Mouse (Mus musculus) retina, adult 2 months (tissue): ENCODE measurements around the gene Car15.

Source experiments
- DNase-seq: peaks from one replicate; pipeline ENCODE4 v3.0.0-alpha.2; 2012; ENCODE audit warnings: low read depth, low spot score

The Car15 gene

DNA sequence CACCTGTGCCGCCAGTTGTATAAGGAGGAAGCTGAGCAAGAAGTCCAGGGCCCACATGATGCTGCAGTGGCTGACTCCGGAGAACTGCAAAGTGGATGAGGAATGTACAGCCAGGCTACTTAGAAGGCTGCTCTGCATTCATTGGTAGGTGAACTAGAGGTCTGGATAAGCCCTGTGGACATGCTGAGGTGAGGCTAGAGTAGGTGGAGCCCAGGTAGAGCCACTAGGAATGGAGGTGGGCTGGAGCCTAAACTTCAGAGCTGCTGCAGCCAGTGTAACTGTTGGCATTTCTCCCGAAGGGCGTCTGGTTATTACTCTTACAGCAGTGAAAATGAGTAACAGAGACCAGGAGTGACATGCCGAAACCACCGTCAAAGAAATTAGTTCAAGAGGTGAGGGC lies at the start of gene Car15:
Car15 (minus strand) TSS at position 314 of the 400 bp plus-strand sequence.
- no peak for DNase-seq

DNA sequence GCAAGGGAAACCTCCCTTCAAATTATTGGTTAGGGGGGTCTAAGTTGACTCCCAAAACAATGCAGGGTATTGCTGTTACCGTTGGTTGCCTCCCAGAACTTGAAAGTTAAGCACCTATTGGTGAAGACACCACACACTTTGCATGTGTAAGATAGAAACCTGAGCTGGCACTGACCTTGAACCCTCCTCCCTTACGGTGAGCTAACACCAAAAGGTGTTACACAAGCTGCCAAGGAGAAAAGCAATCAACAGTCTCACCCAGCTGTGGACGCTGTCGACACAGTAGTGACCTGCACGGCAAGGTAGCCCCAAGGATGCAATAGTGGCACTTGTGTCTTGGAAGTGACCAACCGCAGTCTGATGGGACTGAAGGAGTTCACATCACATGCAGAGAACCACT lies 46.0 kb upstream of the Car15 start:
- DNase-seq, result no peak

DNA sequence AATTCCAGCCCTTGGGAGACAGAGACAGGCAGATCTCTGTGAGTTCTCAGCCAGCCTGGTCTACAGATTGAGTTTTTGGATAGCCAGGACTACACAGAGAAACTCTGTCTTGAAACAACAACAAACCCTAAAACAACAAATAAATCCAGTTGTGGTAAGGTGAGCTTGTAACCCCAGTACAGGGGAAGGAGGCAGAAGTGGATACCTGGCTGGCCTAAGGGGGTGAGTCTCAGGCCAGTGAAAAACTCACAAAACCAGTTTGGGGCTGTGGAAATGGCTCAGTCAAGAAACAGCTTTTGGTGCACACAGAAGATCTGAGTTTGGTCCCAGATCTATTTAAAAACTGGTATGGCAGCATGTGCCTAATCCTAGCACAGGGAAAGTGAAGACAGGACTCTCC lies 44.0 kb upstream of the Car15 start:
- no peak for DNase-seq

DNA sequence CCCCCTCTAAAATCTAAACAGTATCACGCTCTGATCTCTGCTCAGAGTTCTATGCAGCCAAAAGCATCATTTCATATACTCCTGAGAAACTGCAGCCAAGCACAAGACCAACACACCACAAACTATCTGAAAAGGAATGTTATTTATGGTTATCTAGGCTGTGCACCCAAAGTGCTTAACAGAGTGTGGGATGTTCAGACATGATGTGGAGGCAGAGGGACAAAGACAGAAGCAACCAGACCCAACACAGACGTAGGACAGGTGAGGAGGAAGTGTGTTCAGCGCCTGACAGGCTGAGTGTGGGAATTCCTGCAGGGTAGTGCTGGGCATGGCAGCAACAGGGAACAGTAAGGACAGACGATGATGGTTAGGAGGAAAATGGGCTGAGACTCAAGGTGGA lies 41.4 kb upstream of the Car15 start:
- no peak for DNase-seq

DNA sequence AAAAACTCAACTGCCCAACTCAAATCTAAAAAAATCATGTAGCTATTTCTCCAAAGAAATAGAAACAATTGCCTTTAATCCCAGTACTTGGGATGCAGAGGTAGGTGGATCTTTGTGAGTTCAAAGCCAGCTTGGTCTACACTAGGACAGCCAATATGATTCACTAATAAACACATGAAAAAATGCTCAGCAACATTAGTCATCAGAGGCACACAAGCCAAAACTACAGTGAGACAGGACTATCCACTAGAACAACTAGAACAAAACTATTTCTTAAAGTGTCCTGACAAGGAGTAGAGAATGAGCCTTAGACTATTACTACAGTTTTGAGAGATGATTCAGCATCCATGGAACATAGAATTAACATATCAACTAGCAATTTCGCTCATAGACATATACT lies 37.9 kb upstream of the Car15 start:
- DNase-seq, result no peak

DNA sequence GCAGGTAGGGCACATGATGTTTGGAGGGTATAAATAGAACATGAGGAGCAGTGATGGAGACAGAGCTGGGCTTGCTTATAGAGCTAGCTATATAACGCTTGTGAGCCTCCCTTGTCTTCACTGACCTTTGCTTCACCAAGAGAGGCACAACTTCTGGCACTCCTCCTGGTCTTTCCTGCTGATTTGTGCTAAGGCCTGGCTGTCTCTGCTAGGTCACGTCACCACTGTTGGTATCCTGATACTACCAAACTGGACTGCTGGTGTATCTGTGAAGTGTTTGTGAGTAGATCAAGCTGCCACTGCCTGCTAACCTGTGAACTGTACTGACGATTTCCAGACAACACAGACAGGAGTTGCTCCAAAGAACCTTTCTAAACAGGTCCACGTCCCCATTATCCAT lies 37.0 kb upstream of the Car15 start:
- DNase-seq, result no peak

DNA sequence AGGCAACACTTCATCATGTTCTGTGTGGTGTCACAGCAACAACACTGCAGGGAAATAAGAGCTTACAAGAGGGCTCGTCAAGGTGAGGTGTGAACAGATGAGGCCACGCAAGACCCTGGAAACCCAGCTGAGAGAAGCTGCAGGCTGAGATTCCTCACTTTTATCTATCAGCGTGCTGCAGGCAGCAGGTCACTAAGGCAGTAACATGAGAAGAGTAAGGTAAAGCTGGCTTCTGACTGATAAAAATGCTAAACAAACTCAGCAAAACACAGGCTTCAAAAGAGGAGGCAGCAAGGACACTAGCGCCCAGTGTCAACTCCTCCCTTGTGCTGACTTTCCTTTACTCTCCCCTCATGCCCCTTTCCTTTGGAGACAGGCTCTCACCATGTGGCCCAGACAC lies 34.8 kb upstream of the Car15 start:
- DNase-seq, result no peak

DNA sequence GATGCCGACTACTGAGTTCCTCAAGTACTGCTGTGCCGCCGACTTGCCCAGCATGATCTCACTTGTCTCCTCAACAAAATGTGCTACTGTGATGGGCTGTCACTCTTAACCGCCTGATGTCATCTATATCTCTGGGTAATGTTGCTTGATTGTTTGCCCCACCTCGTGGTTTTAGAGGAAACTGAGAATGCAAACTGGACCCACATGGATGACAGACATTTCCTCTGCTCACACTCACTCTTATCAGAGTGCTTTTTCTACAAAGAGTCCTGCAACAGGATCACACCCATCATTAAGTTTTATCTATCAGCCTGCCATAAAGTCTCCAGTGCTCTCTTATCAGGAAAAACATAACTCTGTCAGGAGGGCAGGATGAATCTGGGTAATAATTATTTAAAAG lies 33.1 kb upstream of the Car15 start:
- DNase-seq, result no peak

DNA sequence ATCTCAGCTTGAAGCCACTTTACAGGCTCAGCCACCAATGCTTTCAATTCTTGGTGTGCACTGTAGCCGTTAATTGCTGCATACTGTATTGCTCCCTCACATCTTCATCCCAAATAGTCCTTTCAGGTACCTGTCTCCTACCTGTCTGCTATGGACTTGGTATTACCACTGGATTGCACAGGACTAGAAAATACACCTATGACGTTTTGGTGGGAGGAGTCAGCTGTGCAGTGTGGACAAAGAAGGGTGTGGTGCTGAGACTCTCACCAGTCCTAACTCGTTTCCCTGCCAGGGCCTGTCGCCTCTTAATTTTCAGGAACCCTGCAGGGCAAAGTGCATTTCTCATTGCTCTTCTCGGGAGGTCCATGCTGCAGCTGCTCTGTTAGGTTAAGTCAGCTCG lies 27.6 kb upstream of the Car15 start:
- no peak for DNase-seq

DNA sequence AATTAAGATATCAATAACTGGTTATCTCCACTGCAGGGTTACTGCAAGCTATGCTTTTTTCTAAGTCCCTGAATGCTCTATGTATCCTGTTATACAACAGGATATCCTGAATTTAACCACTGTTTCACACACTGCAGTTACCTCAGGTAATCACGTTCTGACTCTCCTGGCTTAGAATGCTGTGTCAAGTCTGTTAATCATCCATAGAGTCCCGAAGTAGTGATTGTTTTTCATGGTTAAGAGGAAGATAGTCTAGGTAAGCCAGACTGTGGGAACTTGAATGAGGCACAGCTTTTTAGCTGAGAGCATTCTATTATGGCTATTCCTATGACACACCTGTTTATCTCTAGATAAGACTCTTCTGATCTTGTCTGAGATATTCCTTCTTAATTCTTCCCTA lies 27.1 kb upstream of the Car15 start:
- no peak for DNase-seq

DNA sequence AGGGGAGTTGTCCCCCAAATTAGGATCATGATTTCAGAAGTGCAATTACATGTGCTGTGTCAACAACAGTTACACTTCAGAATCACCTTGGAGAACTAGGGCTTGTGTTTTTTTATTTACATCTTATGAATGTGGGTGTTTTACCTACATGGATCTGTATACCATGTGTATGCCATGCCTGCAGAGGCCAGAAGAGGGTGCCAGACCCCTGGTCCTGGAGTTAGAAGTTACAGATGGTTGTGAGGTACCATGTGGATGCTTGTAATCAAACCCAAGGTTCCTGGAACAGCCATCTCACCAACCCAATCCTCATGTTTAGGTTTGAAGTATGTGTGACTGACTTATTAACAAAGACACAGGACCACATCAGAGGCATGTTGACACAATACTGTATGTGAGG lies 20.4 kb upstream of the Car15 start:
- no peak for DNase-seq

DNA sequence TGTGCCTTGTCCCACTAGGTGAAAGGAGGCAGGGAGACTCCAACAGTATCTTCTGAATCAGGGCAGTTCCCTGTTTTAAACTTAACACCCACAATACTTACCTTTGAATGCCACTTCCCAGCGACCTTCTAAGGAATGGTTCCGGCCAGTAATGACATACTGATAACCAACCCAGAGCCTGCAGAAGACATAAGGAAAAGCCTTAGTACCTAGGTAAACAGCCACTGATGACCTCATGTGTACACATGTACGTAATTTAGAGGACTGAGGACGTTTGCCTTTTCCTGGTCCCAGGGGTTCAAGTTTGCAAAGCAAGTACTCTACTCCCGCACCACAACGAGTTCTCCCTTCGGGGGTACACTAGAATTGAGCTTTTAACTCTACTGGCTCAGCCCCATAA lies 19.0 kb upstream of the Car15 start:
- DNase-seq, result no peak

DNA sequence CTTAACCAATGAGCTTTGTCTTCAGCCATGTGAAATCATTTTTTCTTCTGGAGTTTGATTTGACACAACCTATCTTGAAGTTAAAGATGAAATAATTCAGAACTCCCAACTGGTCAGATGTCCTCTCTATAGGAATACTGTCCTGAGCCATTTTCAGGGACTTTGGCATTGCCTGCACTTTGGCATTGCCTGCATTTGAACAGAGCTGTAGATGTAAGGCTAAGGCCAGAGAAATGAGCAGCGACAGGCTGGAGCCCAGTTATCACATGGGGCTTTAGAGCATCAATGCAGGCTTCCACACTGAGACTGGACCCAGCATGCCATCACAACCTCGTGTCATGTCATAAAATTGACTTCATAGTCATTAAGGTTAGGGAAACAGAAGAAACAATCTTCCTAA lies 15.1 kb upstream of the Car15 start:
- no peak for DNase-seq

DNA sequence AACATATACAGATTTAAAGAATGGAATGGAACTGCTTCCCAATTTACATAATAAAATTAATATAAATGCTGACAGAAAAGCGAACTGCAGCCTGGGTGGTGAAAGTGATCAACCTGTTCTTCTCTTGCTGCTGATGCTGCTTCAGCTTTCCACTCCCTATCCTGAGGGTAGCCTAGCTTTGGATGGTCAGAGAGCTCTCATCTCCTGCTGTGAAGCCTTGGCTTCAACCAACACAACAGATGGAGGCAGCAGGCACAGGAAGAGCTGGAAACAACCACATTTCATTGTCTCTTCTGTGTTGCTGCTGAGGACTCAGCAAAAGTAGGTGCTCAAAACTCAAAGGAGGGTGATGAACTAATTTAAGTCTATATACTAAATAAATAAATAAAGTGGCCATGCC lies 13.7 kb upstream of the Car15 start:
- DNase-seq, result no peak

DNA sequence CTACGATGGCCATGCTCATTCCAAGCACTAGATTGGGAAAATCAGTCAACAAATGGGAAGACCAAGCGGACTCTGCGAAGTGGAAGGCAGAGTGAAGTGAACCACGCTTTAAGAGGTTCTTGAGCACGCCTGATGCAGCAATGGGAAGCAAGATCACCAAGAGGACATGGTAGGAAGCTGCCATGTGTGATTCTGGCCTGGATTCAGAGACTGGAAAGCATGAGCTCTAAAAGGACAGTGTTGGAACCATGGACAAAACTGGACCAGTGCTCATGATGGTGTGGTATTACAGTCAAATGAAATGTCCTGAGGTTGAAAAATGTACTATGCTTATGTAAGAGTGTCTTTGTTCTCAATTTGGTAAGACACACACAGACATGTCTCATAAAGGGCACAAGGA lies 13.2 kb upstream of the Car15 start:
- DNase-seq, result no peak

DNA sequence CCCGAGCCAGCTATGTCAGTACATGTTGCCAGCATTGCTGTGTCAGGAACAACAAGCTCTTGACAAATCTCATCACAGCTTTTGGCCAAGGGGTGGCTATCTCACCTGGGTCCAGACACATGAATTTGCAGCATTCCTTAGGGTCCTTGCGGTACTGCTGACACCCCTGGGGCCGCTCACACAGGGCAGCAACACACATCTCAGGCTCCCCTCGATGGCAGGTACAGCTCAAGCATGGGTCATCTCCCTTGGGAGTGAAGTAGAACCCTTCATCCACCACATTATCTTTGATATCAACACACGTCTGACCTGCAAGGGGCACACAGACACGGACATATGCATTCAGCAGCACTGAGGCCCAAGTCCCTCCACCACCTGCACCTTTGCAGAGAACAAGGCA lies 11.3 kb upstream of the Car15 start:
- DNase-seq, result no peak

DNA sequence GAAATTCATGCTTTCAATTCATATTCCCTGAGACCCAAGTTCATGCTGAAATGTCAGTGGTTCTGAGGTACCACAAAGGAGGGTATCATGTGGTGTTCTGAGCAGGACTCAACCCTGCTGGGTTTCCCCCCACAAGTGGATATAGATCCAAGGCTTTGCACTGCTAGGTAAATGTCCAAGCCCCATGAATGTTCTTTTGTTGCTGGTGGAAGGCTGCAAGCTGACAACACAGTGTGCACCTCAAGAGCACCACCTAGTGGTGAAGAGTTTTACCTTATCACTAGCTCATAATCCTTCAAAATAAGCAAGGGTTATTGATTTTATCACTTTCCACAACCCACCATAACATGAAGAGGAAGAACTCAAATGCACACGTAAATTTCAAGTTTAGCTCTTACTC lies 10.8 kb upstream of the Car15 start:
- peak; percentile 36 for DNase-seq

DNA sequence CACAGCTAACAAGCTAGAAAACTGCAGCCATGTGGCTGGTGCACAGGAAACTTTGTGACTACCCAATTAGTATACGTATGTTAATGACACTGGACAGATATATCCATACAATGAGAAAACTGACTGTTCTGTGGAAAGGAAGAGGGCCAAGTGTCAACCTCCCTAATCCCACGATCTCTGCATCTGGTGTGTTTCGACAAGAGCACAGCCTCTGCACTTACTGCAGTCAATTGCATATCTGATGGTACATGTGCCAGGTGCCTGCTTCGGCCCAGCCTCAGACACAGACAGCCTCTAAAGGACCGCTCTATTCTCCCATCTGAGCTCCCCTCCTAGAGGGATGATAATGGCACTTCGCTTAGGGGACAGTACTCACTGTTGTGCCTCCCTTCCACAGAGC lies 10.3 kb upstream of the Car15 start:
- DNase-seq, result no peak

DNA sequence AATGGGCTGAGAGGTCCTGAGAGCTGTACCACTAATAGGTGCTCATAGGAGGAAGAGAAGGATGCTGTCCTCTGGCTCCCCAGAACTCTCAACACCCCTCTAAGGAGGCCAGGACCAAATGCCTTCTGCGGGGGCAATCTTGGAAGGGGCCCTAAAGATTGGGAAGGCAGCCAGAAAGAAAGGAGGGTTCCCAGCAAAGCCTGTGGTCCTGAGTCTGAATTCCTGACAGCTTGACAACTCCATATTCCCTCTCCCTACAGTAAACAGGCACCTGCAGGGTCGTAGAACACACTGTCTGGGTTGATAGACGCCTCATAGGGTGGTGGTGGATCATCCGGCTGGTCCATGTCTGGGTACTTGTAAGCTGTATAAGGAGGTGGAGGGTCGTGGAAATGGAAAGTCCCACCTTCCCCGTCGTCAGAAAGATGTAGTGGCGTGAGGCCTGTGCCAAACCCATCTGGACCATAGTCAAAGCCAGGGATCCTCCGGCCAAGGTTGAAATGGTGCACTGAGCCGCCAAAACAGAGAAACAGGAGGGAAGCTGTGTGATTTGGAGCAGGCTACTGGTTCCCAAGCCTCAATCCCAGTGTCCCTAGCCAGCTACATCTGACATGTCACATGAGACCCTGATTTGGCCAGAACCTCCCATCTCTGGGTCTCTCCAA lies 5.7 kb upstream of the Car15 start:
- DNase-seq, result no peak

DNA sequence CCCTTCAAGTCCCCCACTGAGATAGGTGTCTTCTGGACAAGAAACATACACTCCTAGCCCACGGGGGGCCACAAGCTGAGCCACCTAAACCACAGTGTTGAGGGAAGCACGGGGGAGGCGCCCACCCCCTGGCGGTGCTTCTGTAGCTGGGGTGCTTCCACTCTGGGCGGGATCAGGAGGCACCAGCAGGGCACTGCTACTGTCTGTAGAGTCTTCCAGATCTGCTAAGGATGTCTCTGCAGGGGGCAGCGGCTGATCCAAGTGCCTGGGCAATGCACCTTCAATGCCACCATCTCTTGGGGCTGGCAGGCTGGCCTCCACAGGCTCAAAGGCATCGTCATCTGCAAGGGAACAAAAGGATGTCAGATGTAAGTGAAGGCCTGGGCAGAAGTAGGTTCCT lies 4.3 kb upstream of the Car15 start:
- DNase-seq, result no peak

DNA sequence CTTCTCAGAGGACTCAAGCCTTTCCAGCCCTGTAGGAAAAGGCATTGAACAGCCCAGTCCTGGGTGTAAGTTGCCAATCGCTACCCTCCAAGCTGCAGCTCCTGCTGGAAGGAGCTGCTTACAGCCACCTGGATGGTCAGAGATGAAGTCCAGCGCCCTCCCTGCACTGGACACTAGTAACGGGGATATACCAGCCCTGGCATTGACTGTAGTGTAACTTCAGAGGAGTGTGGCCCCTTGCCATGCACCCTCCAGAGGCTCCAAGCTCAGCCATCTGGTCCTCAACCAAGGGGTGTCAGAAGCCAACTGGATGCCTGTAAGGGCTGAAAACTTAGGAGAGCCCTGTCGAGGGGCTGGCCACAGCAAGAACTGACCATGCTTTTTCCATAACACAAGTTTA lies 1.8 kb upstream of the Car15 start:
- DNase-seq, result no peak

DNA sequence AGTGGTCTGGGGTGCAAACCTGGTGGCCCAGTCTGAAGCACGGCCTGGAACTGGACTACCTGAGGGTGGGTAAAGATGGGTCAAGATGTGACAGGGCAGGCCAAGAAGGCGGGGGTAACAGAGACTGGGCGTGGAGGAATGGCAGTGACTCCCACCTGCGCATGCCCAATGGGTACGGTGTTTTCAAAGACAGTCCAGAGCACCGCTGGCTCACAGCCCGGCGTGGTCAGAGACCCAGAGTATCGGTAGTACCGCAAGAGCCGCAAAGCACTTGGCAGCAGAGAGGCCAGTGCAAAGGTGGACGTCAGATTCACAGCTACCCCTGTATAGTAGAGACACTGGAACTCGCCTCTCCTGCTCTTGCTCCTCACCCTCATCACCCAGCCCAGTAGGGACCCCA lies 2.7 kb downstream of the Car15 start:
- no peak for DNase-seq

DNA sequence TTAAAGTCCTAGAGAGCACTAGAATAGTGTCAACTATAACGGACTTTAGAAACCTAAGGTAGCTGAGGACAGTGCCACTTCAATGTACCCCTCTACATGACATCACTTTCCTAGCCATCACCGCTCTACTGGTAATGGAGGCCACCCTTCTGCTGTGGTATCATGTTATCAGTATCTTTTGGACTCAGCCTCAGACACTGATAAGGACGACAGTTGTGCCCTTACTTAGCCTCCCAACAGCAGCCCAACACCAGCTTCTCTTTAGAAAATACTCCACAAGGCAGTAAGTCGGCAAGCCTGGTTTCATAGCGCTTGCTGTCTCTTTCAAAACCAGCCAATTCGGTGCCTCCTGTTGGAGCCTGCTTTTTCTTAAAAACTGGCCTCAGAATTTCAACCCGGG lies 3.6 kb downstream of the Car15 start:
- DNase-seq, result no peak

DNA sequence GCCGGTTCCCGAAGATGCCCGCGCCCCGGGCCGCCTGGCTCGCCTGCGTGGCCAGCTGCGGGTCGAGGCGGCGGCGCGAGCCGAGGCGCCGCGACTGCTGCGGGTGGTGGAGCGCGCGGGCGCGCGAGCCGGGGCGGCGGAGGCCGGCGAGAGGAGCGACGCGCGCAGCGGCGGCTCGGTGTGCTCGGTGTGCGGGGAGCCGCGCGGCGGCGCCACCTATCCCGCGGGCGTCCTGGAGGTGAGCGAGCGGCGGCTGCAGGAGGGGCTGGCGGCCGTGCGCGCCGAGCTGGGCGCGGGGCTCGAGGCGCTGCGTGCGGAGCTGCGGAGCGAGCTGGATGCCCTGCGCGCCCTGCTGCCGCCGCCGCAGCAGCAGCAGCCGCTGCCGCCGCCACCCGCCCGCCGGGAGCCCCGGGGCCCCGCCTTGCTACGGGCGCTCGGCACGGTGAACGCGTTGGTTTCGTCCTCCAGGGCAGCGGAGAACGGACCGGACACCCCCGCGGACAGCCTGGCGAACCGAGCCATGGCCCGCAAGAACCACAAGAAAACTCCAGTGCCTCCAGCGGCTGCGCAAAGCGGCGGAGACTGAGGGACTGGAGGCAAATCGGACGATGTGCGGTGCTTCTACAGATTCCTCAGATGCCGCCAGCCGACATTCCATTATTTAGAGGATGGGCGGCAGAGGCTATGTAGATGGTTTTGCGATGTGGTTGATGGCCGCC lies 4.3 kb downstream of the Car15 start:
- no peak for DNase-seq
